Mouse (Mus musculus) T-helper 2 cell (primary cell): ENCODE results near the gene Has3.

Source experiments
- in situ Hi-C: fragments of 300-600 bp; cut with MboI, MseI; formaldehyde crosslinking; loops from one replicate; pipeline ENCODE4 v1.15.1; 2025; ENCODE audit warnings: high pct_unique_total_duplicates

The Has3 gene

GRCm38 (mm10) chr8:106884826-106885400 lies 14.9 kb downstream of the Has3 start:
- in situ Hi-C loops = loop anchor here (5.0 kb wide), 1 partner anchor 198 kb away; no protein-coding TSS in a partner anchor

- in situ Hi-C loops = loop anchor here (5.0 kb wide), 1 partner anchor 200 kb away; no protein-coding TSS in a partner anchor
These were observed 17.5 kb downstream of the Has3 start for GRCm38 (mm10) chr8:106887336-106888189.

GRCm38 (mm10) chr8:106888803-106889202 lies 18.8 kb downstream of the Has3 start:
- in situ Hi-C loops = loop anchor here (5.0 kb wide), 1 partner anchor 202 kb away; no protein-coding TSS in a partner anchor

- in situ Hi-C loops = no loop called here
These were observed 22.3 kb downstream of the Has3 start for GRCm38 (mm10) chr8:106892210-106892805.

GRCm38 (mm10) chr8:106892806-106893451 lies 22.9 kb downstream of the Has3 start:
- in situ Hi-C loops = no loop called here

DNA sequence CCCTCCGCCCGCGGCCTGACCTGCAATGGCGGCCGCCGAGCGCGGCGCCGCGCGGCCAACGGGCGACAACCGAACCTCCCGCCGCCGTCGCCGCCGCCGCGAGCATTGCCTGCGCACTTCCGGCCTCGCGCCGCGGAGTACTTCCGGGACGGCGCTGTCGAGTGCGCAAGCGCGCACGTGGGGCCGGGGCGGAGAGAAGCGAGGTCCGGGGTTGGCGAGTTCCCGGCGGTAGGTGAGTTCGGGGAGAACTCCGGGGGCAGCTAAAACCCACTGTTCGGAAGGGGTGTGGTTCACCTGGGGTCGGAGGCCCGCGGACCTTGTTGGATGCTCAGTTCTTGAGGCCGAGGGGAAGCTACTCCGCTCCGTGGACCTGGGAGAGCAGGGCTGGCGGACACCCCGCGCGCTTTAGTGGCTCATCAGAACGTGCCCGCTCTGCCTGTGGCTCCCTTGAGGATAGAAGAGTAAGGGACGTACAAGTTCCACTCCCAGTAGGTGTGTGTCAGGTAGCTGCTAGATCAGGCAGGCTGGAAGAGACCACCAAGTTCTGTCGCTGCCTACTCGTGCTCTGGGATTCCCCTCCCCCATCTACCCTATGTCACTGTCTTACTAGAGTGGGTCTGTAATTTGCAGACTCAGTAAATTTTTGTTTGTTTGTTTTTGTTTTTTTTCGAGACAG lies 23.6 kb downstream of the Has3 start, which contains the start of gene Utp4:
Utp4 (plus strand) TSS at position 156 of the 676 bp plus-strand sequence.
- in situ Hi-C loops = no loop called here

DNA sequence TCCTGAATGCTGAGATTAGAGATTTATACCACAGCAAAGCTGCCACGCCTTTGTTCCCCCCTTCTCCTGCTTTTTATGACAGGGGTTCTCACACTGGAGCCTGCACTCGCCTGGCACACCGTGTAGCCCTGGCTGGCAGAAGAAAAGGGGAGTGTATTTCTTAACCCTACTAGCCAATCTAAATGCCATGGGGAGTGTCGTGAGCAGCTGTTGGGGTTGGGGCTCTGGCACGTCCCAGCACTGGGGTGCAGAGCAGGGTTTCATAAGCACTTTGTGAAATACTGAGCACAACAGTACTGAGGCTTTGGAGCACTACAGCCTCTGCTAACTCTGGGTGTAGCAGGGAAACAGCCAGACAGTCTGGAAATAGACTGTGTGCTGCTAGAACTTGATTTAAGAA lies 29.4 kb downstream of the Has3 start:
- in situ Hi-C loops = no loop called here

DNA sequence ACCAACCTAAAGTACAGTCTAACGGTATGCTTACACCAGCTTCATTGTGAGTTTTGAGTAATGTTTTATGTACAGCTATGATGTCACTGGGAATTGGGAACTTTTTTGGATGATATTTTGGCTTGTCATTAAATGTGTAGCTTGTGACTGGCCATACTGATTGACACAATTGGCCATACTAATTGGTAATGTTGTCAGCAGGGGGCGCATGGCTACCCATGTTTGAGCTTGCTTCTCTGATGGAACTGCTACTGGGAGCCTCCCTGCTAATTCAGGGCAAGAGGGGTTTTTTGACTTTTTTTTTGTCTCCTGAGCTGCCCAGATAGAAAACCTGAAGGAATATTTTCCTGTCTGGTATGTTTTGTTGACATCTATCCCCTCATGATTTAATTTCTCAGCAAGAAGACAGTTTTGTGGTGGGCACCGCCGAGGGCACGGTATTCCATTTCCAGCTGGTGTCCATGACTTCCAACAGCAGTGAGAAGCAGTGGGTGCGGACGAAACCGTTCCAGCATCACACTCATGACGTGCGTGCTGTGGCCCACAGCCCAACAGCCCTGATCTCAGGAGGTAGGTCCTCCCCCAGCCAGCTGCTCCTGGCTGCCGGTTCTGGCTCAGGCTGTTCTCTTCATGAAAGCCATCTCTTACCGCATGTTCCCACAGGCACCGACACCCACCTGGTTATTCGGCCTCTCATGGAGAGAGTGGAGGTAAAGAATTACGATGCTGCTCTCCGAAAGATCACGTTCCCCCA lies 35.9 kb downstream of the Has3 start:
- in situ Hi-C loops = loop anchor here (25.0 kb wide), 2 partner anchors 456 to 1244 kb away; no protein-coding TSS in a partner anchor

DNA sequence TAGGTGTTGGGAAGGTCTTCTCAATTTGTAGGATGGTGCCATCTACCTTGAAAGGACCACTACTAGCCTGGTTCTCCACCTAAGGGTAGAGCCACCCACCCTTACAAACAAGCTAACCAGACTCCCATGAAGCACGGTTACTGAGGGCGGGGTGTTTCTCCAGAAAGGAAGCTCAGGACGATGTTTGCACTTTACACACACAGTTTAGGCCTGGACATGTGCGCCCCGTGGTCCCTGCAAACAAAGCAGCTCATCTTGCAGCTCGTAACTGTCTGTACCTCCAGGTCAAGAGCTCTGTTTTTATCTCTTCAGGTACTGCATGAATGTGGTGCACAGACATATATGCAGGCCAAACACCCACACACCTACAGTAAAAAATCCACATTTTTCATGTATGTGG lies 36.6 kb downstream of the Has3 start:
- in situ Hi-C loops = loop anchor here (25.0 kb wide), 2 partner anchors 456 to 1244 kb away; no protein-coding TSS in a partner anchor

- in situ Hi-C loops = loop anchor here (25.0 kb wide), 2 partner anchors 455 to 1245 kb away; no protein-coding TSS in a partner anchor
These were observed 37.4 kb downstream of the Has3 start for GRCm38 (mm10) chr8:106907450-106907849.

DNA sequence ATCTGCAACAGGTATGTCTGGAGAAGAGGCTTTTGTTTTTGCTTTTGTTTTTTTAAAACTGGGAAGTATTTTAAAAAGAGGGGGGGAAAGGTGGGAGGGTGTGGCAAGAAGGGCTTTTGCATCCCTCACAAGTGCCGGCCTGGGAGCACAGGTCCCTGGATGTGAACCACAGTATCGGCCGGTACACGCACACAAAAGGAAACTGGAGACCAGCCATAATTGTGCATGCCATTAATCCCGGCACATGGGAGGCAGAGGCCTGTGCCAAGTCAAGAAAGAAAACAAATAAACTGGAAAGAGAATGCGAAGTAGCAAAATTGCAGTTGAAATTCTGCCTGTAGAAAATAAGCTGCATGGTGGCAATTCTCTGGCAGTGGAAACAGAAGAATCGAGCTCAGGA lies 38.2 kb downstream of the Has3 start:
- in situ Hi-C loops = loop anchor here (25.0 kb wide), 2 partner anchors 454 to 1246 kb away; no protein-coding TSS in a partner anchor

DNA sequence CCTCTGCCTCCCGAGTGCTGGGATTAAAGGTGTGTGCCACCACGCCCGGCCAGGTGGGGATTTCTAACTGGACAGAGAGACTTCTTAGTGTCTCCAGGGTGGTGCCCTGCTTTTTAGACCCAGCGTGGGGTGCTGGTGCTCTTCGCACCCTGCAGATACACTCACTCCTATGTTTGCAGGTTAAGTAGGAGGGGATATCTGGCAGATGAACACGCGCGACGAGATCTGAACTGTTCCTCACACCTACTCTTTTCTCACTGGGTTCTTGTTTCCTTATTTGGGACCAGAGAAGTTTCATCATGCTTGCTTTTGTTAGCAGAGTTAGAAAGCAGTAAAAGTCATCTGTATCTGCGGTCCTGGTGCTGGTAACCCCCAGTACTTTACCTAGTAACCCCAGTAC lies 43.6 kb downstream of the Has3 start:
- in situ Hi-C loops = loop anchor here (25.0 kb wide), 2 partner anchors 449 to 1251 kb away; no protein-coding TSS in a partner anchor

- in situ Hi-C loops = loop anchor here (25.0 kb wide), 2 partner anchors 442 to 1258 kb away; no protein-coding TSS in a partner anchor
These were observed 49.8 kb downstream of the Has3 start for GRCm38 (mm10) chr8:106919721-106920394.

DNA sequence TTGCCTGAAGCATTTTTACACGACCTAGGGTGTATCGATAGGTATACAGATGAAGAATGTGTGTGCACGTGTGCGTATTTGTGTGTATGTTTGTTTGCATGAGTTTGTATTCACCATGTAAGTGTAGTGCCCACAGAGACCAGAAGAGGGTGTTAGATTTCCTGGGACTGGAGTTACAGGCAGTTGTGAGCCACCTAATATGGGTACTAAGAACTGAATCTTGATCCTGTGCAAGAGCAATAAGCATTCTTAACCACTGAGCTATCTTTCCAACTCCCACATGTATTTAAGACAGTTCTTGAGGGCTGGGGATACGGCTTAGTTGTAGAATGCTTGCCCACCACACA lies 50.3 kb downstream of the Has3 start:
- in situ Hi-C loops = loop anchor here (25.0 kb wide), 2 partner anchors 442 to 1258 kb away; no protein-coding TSS in a partner anchor

GRCm38 (mm10) chr8:106924057-106924456 lies 54.0 kb downstream of the Has3 start:
- in situ Hi-C loops = loop anchor here (25.0 kb wide), 2 partner anchors 438 to 1262 kb away; no protein-coding TSS in a partner anchor

DNA sequence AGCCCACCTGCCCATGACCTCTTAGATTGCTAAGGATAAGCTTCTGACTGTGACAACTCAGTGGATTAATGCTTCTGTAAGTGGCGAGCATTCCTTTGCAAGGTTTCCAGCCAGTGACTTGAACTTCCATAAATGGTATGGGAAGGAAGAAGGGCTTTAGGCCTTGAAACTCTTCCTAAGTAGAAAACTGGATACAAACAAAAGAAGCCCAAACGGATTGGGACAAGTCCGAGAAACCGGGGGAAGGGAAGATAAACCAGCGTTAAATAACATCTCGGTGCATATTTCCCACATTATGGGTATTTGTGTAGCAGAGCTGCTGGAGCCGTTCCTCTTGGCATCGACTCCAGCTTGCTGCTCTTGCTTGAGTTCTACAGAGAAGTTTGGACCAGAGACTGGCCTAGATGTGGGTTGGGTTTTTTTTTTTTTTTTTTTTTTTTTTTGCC lies 54.9 kb downstream of the Has3 start:
- in situ Hi-C loops = loop anchor here (5.0 to 25.0 kb wide), 3 partner anchors 77 to 1263 kb away; no protein-coding TSS in a partner anchor

GRCm38 (mm10) chr8:106925446-106925845 lies 55.4 kb downstream of the Has3 start:
- in situ Hi-C loops = loop anchor here (5.0 kb wide), 1 partner anchor 77 kb away; no protein-coding TSS in a partner anchor

DNA sequence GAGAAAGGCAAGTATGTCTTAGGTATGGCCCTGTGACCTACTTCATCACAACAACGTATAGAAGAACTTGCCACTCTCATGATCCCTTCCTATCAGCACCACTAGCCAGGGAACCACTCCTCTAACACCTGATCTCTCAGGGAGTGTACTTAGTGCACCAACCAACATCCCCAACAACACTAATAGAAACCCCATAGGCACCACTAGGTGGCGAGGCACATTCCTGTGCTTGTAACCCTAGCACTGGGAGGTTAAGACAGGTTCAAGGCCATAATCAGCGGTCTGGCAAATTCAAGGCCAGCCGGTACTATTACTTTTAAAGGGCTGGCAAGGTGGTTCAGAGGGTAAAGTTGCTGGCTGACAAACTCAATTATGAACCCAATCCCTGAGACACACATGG lies 57.2 kb downstream of the Has3 start:
- in situ Hi-C loops = loop anchor here (5.0 kb wide), 1 partner anchor 75 kb away; no protein-coding TSS in a partner anchor

DNA sequence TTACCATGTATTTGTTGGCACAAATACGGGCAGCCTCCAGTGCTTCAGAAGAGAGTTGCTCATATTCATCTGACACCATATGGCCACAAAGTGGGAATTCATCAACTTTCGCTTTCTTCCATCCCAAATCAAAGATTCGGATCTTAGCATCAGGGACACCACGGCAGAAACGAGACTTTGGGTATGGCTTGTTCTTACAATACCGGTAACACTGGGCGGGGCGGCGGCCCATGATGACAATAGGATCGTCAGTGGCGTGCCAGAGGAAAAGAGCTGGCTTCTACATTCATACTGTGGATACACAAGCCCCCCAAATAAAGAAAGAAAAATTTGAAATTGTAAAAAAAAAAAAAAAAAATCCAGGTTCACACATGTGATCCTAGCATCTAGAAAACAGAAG lies 58.1 kb downstream of the Has3 start:
- in situ Hi-C loops = loop anchor here (5.0 kb wide), 1 partner anchor 74 kb away; no protein-coding TSS in a partner anchor
